Mouse (Mus musculus): ENCODE data around the gene Aloxe3.

GRCm38 (mm10) chr11:69125919-69126705 is 416 bp downstream of the Aloxe3 start:
- TF ChIP-seq CTCF (IDR thresholded peaks at IDR 0.05; ENCODE audit: control insufficient read depth, insufficient read depth, insufficient read length) (no peak), MYOD1 (IDR thresholded peaks at IDR 0.05; ENCODE audit: control insufficient read depth, insufficient read length, low read depth) (no peak)

All from C2C12 (cell line).